Mouse (Mus musculus): ENCODE data around the gene Ell2.

- TF ChIP-seq CTCF (IDR thresholded peaks at IDR 0.05; ENCODE audit: extremely low read depth, insufficient read depth, low read length) (no peak), POLR2A (IDR thresholded peaks at IDR 0.05; ENCODE audit: extremely low read depth, insufficient read depth, low read length) (no peak)
These were observed 101.4 kb downstream of the Ell2 start for GRCm38 (mm10) chr13:75807969-75808368.
